10 mouse cellular contexts compared by ENCODE assay signal in the genomic region with DNA sequence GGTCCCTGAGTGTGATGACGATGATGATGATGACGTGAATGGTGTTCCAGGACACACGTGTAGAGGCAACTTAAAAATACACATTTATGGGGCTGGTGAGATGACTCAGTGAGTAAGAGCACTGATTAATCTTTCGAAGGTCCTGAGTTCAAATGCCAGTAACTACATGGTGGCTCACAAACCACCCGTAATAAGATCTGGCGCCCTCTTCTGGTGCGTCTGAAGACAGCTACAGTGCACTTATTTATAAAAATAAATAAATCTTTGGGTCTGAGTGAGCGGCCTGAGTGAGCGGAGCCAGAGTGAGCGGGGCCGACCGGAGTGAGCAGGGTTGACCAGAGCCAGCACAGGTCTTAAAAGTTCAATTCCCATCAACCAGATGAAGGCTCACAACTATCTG. TPM values are rescaled to one million over a fixed set of nuclear protein-coding genes. Genes with fewer than 3 reads are reported as not detected.
A peak's percentile ranks its signal among the peaks of the same experiment; 100 is the strongest.
DNase-seq lines count a peak whose midpoint lies in the region; ATAC-seq and TF ChIP-seq lines count a peak whose summit lies in the region.
"Had no signal": no experiment of that assay in that cellular context is flagged by ENCODE, and none has a peak within 500 bp of the region (broad histone marks: within the 10 kb centered on the region; RNA-seq: fewer than 3 reads in every experiment).

No protein-coding gene starts in this region.

- no peaks in the 10 kb centered on the region for H3K9me3 ChIP-seq in forebrain, postnatal 0 days (ENCODE audit: low read length)
- H3K9me3 ChIP-seq in forebrain, embryonic 12.5 days = no peaks in the 10 kb centered on the region
- no peaks in the 10 kb centered on the region for H3K9me3 ChIP-seq in stomach, postnatal 0 days (ENCODE audit: control insufficient read depth, low read length)
- H3K9me3 ChIP-seq: G1E had no signal

- no peak overlapping the region for H3K4me3 ChIP-seq in forebrain, postnatal 0 days (ENCODE audit: low read depth, low read length)
- H3K4me3 ChIP-seq in forebrain, embryonic 12.5 days (replicated peaks) = no peak overlapping the region
- no peak overlapping the region for H3K4me3 ChIP-seq in lung, adult 2 months (replicated peaks; ENCODE audit: extremely low read depth, low read depth, low read length)
- no peak overlapping the region for H3K4me3 ChIP-seq in stomach, postnatal 0 days (ENCODE audit: low read depth, low read length)

- 89% methylated on average over 12 of the region's 12 CpGs for WGBS in forebrain, postnatal 0 days
- WGBS in forebrain, embryonic 12.5 days = 91% methylated on average over 12 of the region's 12 CpGs
- 74% methylated on average over 12 of the region's 12 CpGs for WGBS in lung, adult 2 months
- 84% methylated on average over 12 of the region's 12 CpGs for WGBS in stomach, postnatal 0 days

- H3K36me3 ChIP-seq in forebrain, postnatal 0 days (ENCODE audit: insufficient read depth) = no peaks in the 10 kb centered on the region
- no peaks in the 10 kb centered on the region for H3K36me3 ChIP-seq in forebrain, embryonic 12.5 days (replicated peaks)
- no peaks in the 10 kb centered on the region for H3K36me3 ChIP-seq in stomach, postnatal 0 days (ENCODE audit: control insufficient read depth, insufficient read depth, low read length)
- H3K36me3 ChIP-seq: G1E had no signal

- H3K27ac ChIP-seq in forebrain, postnatal 0 days (ENCODE audit: low read depth, low read length) = no peak overlapping the region
- no peak overlapping the region for H3K27ac ChIP-seq in forebrain, embryonic 12.5 days
- H3K27ac ChIP-seq in stomach, postnatal 0 days (replicated peaks) = no peak overlapping the region

- no peak for ATAC-seq in forebrain, postnatal 0 days
- no peak for ATAC-seq in forebrain, embryonic 12.5 days (ENCODE audit: low FRiP score)
- no peak for ATAC-seq in stomach, postnatal 0 days (ENCODE audit: low FRiP score, low TSS enrichment)
- no peak for ATAC-seq in megakaryocyte-erythroid progenitor cell, adult 5-6 weeks (replicated peaks; ENCODE audit: low FRiP score, low TSS enrichment, poor library complexity, severe bottlenecking)
- ATAC-seq: inflammation-experienced regulatory T-cells, adult 6 months had no signal

- no peaks in the 10 kb centered on the region for H3K27me3 ChIP-seq in forebrain, postnatal 0 days (ENCODE audit: insufficient read depth, low read length)
- H3K27me3 ChIP-seq in forebrain, embryonic 12.5 days = no peaks in the 10 kb centered on the region
- no peaks in the 10 kb centered on the region for H3K27me3 ChIP-seq in stomach, postnatal 0 days (ENCODE audit: control insufficient read depth, insufficient read depth, low read length)

- H3K9ac ChIP-seq in forebrain, postnatal 0 days = no peak overlapping the region
- no peak overlapping the region for H3K9ac ChIP-seq in forebrain, embryonic 12.5 days
- no peak overlapping the region for H3K9ac ChIP-seq in stomach, postnatal 0 days (ENCODE audit: low read length)

- no peak overlapping the region for H3K4me2 ChIP-seq in forebrain, postnatal 0 days (ENCODE audit: low read depth)
- no peak overlapping the region for H3K4me2 ChIP-seq in forebrain, embryonic 12.5 days
- H3K4me2 ChIP-seq in stomach, postnatal 0 days (replicated peaks; ENCODE audit: low read depth) = no peak overlapping the region

- no peak for TF ChIP-seq EP300 in stomach, postnatal 0 days (optimal IDR thresholded peaks at IDR 0.05)

- TF ChIP-seq POLR2A in lung, adult 2 months (IDR thresholded peaks at IDR 0.05; ENCODE audit: borderline replicate concordance, extremely low read depth, low read depth, low read length) = no peak

- intact Hi-C loops in gastrocnemius, postnatal 14 days (cut with DNase I; ENCODE audit: low total_unique reads) = loop anchor here (10.0 kb wide), 1 partner anchor 247 kb away; no protein-coding TSS in a partner anchor

- TF ChIP-seq CTCF in forebrain, postnatal 0 days (IDR thresholded peaks at IDR 0.05; ENCODE audit: low read depth) = peak; percentile 42
- 0 out of 2 replicates have a peak, but pooled peaks have one; percentile 3 for TF ChIP-seq CTCF in lung, adult 2 months (IDR thresholded peaks at IDR 0.05; ENCODE audit: insufficient read depth, low read length)
- peak; percentile 64 for TF ChIP-seq CTCF in stomach, postnatal 0 days (IDR thresholded peaks at IDR 0.05; ENCODE audit: low read depth)

- no peaks in the 10 kb centered on the region for H3K4me1 ChIP-seq in forebrain, postnatal 0 days (ENCODE audit: insufficient read depth)
- peaks cover 13% of the 10 kb centered on the region; the same call in 1 of the 2 replicates for H3K4me1 ChIP-seq in forebrain, embryonic 12.5 days
- H3K4me1 ChIP-seq in lung, adult 2 months (ENCODE audit: control insufficient read depth, insufficient read depth, low read length) = no peaks in the 10 kb centered on the region
- H3K4me1 ChIP-seq in stomach, postnatal 0 days (replicated peaks; ENCODE audit: control insufficient read depth, insufficient read depth) = no peaks in the 10 kb centered on the region; the same call in 1 of the 2 replicates

- no peak for DNase-seq in forebrain, postnatal 0 days
- DNase-seq in lung, adult 2 months = no peak
- DNase-seq in lung, postnatal 25 days (ENCODE audit: low spot score) = no peak
- peak; percentile 32 for DNase-seq in adrenal gland, adult 2 months
- no peak for DNase-seq in stomach, postnatal 0 days (ENCODE audit: low spot score)
- no peak for DNase-seq in gastrocnemius, postnatal 14 days

RNA-seq across cellular contexts. Expression of a gene that starts 34.5 kb away (rescaled TPM):
- 32.5 and 46.4 TPM in 2 replicates for total RNA-seq in forebrain, postnatal 0 days (2014; rRNA removed)
- 48.3 and 62.8 TPM in 2 replicates for polyA plus RNA-seq in forebrain, postnatal 0 days (2015; fragmentation: Nextera tagmentation; extraction: Ambion mirVana)
- polyA plus RNA-seq in forebrain, embryonic 12.5 days (2016; fragmentation: Nextera tagmentation; extraction: Ambion mirVana) = 82.8 and 91.9 TPM in 2 replicates
- polyA plus RNA-seq in lung, adult 2 months (2012; rRNA removed) = 11.5 and 15.4 TPM in 2 replicates
- 10 to 100 TPM; 13.1 to 16.9 TPM for total RNA-seq in adrenal gland, adult 2 months (2021)
- polyA plus RNA-seq in adrenal gland, adult 2 months (2012; rRNA removed) = 10.2 and 14.4 TPM in 2 replicates
- 19.2 and 20.2 TPM in 2 replicates for polyA plus RNA-seq in stomach, postnatal 0 days (2015; fragmentation: Nextera tagmentation; extraction: Ambion mirVana)
- 1 to 10 TPM; 4.3 to 5.2 TPM for total RNA-seq in gastrocnemius, postnatal 14 days (2021)
- total RNA-seq in megakaryocyte-erythroid progenitor cell, adult 5-6 weeks (2014; fragmentation: Nextera tagmentation) = 5.4 and 13.9 TPM in 2 replicates
- 0.66 and 1.5 TPM in 2 replicates for total RNA-seq in megakaryocyte-erythroid progenitor cell, adult 5-6 weeks (2017)

Comparison
In these comparisons a context has a peak if more than half of its experiments do, and no peak if none do; other contexts are left out.
1. CTCF ChIP-seq: peak in every context shown above with its lines; median percentile 64 in stomach, postnatal 0 days; 42 in forebrain, postnatal 0 days; 3 in lung, adult 2 months.